Mouse (Mus musculus): ENCODE results near the gene Acnat2.
"Not testable (repeated sequence)": the region's sequence is repeated elsewhere in the genome, so short reads cannot be mapped to it uniquely, and the experiment has no call there.

The Acnat2 gene

DNA sequence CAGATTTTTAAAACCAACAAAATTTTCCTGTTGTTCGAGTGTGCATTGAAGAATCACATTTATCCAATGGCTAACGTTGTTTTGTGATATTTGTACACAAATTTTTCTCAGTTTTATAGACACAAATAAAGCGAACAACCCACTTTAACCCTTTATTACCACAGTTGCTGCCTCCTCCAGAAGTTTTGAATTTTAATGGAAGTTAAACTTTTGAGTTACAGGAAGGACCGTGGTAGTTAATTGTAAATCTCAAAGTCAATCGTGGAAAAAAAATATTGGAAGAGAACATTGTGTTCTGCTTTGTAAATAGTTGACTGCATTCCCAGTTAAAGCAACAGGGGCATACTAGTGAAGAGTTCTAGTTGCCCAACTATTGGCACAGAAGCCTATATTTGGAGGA, at the start of gene Acnat2:
Gene Acnat2, minus strand, starts transcription at position 195 of the 400 bp plus-strand sequence.
- DNase-seq (ENCODE audit: low spot score in 2 of 2) = not testable (repeated sequence)

DNA sequence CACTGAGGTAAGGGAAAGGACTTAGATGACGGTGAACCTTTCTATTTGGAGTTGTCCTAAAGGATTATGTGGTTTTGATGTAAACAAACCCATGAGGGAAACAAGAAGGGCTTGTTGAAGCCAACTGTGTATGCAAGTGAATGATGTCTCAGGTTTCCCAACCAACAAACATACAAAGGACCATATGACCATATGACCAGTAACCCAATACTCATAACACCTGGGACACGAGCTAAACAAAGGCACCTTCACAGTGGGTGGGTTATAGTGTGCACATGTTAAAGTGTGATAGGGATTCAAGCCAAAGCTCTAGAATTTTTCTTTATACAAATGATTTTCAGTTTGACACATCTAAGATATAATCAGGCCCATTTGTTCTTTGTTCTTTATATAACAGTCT, 48.2 kb upstream of the Acnat2 start:
- no peak for DNase-seq (ENCODE audit: low spot score in 2 of 2)

DNA sequence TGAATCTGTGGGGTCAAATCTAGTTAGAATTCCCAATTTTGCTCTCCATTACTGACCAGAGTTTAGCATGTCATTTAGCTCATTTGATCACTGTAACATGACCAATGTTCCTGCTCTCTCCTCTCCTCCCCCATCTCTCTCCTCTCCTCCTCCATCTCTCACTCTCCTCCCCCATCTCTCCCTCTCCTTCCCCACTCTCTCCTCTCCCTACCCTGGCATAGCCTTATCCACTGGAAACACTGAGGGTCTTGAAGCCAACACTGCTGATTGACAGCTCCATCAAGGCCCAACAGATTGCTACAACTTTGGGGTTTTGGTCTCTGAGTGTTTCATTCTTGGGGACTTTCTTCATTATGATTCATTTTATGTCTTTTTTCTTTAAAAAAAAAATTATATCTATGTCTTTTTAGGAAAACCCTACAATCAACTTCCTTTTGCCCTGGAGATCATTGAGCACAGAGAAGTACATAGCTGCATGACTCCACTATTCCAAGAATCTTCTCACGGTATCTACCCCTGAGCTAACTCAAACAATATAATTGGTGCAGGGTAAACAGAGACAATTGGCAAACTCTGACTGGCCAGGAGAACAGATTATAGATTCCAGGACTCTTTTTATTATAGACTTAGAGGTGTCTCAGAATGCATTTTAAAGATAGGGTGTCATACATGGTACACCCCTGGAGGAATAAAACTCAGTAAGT, 44.0 kb upstream of the Acnat2 start:
- no peak for DNase-seq (ENCODE audit: low spot score in 2 of 2)

DNA sequence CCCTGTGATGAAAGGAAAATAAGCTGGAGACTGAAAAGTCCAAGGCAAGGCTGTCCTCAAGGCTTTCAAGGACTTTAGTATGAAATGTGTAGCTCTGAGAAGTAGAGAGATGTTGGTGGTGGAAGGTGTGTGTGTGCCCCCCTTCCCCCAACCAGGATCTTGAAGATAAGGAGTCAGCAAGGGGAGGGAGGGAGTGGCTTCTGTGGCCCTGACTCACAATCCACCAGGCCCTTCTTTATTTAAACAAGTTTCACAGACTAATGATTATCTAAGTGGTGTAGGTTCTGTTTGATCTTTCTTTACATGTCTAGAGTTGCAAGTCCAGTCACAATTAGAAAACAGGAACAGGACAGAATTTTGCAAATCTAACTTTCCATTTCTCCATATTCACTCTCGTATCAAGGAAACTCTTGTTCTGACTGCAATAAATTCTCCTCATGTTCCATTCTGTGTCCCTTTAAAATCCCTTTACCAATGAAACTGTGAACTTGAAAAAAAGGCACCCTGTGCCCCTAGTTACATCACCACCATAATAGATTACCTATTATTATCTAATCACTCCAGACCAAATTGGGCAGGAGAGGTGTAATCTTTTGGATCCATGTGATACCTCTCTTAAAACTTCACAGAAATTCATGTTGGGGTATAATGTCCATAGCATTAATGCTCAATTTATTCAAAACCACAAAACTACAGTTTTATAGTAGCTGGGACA, 43.3 kb upstream of the Acnat2 start:
- peak; percentile 11 to 46 for DNase-seq (ENCODE audit: low spot score in 2 of 2)

DNA sequence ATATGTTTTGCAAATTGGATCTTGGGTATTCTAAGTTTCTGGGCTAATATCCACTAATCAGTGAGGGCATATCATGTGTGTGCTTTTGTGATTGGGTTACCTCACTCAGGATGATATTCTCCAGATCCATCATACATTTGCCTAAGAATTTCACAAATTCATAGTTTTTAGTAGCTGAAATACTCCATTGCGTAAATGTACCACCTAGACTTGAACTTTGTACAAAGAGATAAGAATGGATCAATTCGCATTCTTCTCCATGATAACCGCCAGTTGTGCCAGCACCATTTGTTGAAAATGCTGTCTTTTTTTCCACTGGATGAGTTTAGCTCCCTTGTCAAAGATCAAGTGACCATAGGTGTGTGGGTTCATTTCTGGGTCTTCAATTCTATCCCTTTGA, 29.0 kb upstream of the Acnat2 start:
- not testable (repeated sequence) for DNase-seq (ENCODE audit: low spot score in 2 of 2)

DNA sequence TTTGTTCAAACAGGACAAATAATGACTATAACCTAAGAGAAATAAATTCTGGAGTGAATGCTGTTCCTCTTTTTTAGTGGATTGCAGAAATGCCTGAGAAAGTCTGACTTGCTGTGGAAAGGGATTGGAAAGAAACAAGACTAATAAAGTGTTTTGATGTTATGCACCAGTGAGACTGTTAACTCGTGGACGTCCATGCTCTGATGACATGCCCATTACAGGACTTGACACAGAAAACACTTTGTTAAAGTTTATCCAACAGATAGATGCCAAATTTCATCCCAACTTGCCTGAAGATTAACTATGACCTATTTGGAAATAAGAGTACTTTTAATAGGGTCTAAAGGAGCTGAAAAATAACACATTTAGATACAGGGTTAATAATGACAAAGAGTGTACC, 2.2 kb upstream of the Acnat2 start:
- DNase-seq (ENCODE audit: low spot score in 2 of 2) = not testable (repeated sequence)

DNA sequence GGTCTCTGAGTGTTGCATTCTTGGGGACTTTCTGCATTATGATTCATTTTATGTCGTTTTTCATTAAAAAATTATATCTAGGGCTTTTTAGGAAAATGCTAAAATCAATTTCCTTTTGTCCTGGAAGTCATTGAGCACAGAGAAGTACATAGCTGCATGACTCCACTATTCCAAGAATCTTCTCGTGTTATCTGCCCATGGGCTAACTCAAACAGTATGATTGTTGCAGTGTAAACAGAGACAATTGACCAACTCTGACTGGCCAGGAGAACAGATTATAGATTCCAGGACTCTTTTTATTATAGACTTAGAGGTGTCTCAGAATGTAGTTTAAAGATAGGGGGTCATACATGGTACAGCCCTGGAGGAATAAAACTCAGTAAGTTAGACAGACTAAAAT, 21.1 kb downstream of the Acnat2 start:
- DNase-seq (ENCODE audit: low spot score in 2 of 2) = no peak

DNA sequence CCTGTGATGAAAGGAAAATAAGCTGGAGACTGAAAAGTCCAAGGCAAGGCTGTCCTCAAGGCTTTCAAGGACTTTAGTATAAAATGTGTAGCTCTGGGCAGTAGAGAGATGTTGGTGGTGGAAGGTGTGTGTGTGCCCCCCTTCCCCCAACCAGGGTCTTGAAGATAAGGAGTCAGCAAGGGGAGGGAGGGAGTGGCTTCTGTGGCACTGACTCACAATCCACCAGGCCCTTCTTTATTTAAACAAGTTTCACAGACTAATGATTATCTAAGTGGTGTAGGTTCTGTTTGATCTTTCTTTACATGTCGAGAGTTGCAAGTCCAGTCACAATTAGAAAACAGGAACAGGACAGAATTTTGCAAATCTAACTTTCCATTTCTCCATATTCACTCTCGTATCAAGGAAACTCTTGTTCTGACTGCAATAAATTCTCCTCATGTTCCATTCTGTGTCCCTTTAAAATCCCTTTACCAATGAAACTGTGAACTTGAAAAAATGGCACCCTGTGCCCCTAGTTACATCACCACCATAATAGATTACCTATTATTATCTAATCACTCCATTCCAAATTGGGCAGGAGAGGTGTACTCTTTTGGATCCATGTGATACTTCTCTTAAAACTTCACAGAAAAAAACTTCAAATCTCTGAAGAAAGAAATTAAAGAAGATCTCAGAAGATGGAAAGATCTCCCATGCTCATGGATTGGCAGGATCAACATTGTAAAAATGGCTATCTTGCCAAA, 24.2 kb downstream of the Acnat2 start:
- DNase-seq (ENCODE audit: low spot score in 2 of 2) = not testable (repeated sequence)

DNA sequence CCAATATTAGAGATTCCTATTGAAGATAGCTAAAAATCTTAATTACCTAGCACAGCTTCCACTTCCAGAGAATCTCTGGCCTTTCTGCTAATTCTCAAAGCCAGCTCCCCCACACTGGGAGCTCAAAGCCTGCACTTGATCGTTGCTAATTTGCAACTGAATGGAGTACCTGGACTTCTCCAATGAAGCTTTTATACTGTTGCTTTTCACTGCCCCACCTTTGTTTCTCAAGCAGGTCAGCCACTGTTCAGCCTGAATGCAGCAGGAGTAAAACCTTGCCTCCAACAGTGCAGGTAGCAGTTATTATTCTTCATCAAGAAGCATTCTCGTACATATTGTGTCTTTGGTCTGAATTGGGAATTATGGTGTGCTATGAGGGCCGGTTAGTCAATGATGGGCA, 39.9 kb downstream of the Acnat2 start:
- not testable (repeated sequence) for DNase-seq (ENCODE audit: low spot score in 2 of 2)

DNA sequence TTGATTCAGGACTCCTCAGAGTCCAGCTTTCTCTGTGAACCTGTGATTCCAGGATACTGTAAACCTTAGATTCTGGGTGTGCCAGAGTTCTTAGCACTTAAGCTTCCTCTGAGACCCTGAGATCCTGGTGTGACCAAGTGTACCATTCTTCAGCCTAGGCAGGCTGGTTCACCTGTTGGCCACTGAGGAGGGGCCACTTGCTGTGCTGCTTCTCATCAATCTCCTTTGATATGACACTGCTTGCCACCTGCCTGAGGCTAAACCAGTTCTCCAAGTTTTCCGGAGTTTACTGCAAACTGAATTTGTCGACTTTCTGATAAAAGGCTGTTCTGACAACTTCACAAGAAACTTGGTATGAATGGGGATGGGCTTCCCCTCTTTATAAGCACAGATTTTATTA, 50.9 kb downstream of the Acnat2 start:
- DNase-seq (ENCODE audit: low spot score in 2 of 2) = no peak

DNA sequence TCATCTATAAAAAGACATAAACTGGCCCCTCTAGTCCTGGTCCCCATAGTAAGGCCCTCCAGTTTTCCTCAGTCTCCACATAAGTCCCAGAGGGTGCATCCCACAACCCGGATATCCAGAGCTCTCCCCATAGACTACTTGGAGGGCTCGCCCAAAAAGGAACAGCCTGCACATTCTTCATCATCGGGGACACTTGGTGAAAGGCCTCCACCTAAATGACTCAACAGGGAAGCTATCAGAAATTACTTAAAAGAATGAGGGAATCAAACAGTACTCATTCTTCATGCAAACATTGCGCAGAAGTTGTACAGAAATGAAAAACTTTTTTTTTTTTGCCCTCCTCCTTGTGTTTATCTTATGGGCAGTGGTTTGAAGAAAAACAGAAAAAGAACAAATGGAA, 57.5 kb downstream of the Acnat2 start:
- DNase-seq (ENCODE audit: low spot score in 2 of 2) = no peak

DNA sequence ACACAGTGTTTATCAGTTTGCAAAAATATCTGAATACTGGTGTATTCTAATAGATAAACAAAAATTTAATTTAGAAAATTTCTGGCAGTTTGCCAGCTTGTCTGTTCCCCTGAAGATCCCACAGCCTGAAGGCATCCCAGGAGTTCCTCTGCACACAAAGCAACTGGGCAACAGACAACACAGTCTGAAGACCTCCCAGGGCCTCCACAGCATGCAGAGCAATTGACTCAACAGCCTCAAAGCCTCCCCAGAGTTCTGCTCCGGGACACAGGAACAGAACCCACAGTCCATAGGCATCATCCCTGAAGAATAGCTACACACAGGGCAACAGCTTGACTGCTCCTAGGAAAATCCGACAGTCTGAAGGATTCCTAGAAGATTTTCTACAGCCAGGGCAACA, 59.3 kb downstream of the Acnat2 start:
- DNase-seq (ENCODE audit: low spot score in 2 of 2) = no peak

DNA sequence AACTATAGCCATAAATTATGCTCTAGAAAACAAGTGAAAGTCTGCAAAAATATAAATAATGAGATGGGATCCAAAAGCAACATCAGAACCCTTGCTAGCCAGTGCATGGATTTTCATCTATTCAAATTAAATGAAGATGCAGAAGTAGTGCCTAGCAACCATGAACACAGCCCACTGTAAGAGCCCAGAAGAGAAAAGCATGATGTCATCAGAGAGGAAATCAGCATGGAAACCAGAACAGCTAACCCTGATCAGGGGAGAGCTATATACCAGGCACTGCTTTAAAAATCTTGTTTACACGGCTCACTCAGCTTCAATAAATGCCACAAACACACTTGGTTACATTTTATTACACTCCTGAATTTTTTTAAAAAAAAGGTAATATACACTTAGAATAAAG, 60.0 kb downstream of the Acnat2 start:
- not testable (repeated sequence) for DNase-seq (ENCODE audit: low spot score in 2 of 2)

DNA sequence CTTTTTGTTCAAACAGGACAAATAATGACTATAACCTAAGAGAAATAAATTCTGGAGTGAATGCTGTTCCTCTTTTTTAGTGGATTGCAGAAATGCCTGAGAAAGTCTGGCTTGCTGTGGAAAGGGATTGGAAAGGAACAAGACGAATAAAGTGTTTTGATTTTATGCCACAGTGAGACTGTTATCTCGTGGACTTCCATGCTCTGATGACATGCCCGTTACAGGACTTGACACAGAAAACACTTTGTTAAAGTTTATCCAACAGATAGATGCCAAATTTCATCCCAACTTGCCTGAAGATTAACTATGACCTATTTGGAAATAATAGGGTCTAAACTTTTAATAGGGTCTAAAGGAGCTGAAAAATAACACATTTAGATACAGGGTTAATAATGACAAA, 67.9 kb downstream of the Acnat2 start:
- not testable (repeated sequence) for DNase-seq (ENCODE audit: low spot score in 2 of 2)

DNA sequence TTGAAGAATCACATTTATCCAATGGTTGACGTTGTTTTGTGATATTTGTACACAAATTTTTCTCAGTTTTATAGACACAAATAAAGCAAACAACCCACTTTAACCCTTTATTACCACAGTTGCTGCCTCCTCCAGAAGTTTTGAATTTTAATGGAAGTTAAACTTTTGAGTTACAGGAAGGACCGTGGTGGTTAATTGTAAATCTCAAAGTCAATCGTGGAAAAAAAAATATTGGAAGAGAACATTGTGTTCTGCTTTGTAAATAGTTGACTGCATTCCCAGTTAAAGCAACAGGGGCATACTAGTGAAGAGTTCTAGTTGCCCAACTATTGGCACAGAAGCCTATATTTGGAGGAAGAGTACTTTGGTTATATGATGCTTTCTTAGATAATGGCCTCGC, 70.0 kb downstream of the Acnat2 start:
- not testable (repeated sequence) for DNase-seq (ENCODE audit: low spot score in 2 of 2)
